Mouse (Mus musculus) fat pad, adult 2 months (tissue): ENCODE results near the gene Coa7.

Experiments
- DNase-seq: peaks from one replicate; pipeline ENCODE4 v3.0.0-alpha.2; 2011; ENCODE audit warnings: low read depth, low spot score; ENCODE audit errors: extremely low read depth

Gene Coa7

DNA sequence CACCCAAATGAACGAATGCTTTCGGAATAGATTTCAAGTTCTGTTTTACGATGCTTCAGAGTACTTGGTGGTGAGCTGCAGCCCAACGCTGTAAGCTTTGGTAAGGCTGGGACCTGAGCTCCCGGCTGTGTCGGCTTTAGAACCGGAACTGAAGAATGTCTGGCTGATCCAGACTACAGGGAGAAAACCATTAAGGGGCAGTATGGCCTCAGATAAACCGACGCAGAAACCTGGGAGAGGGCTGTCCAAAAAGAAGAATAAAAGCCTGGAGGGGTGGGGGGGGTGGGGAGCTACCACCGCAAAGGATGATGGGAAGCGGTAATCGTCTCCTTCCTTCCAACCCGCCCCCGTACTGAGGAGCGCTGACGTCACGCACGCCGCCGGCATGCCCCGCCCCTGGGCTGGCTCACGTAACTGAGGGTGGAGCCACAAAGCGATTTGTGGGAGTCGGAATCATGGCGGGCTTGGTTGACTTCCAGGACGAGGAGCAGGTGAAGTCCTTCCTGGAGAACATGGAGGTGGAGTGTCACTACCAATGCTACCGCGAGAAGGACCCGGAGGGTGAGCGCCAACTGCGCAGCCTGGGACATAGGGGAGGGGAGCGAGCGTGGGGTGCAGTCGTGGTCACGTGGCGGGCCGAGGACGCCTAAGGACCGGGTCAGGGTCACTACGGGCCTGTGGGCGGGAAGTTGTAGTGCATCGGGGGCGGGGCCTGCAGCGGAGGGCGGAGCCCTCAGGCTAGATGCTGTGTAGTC, at the start of gene Coa7:
Gene Coa7 (plus strand): TSS at position 411 of the 755 bp plus-strand sequence.
- peak; percentile 72 for DNase-seq

GRCm38 (mm10) chr4:108300266-108300665, 27.7 kb upstream of the Coa7 start:
- no peak for DNase-seq

- DNase-seq: peak; percentile 28
These were observed 27.1 kb upstream of the Coa7 start, which contains the start of gene Zyg11b for GRCm38 (mm10) chr4:108300670-108301373. Zyg11b (minus strand) TSS chr4:108301096.

- DNase-seq: peak; percentile 69
These were observed 25.5 kb upstream of the Coa7 start for GRCm38 (mm10) chr4:108302296-108302890.

DNA sequence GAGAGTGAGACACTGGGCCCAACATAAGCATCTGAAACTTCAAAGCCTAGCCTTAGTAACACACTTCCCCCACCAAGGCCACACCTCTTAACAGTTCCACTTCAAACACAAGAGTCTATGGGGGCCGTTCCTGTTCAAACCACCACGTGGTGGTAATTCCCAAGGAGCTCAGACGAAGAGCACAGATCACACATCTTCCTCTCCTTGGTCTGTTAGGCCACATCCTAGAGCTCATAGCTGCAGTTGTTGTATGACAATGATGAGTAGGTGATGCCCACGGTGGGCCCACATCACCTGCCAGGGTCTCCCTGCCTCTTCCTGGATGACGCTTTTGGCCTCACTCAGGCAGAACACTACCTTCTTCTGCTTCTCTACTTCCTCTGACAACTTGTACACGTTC, 17.2 kb upstream of the Coa7 start:
- no peak for DNase-seq

DNA sequence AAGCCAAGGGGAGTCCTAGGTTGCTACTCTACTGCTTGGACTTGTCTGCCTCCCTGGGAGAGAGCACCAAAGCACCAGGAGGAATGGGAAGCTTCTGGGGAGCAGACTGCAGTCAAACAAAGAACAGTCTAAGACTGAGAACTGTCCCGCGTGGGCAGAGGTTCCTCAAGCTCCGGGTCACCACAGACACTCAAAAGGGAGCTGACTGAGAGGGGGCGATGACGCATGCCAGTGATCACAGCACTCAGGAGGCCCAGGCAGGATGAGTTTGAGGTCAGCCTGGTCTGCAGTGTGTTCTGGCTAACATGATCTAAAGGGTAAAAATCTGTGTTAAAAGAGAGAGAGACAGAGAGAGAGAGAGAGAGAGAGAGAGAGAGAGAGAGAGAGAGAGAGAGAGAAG, 13.9 kb upstream of the Coa7 start:
- no peak for DNase-seq

- no peak for DNase-seq
These were observed 10.0 kb upstream of the Coa7 start for GRCm38 (mm10) chr4:108317656-108318605.

DNA sequence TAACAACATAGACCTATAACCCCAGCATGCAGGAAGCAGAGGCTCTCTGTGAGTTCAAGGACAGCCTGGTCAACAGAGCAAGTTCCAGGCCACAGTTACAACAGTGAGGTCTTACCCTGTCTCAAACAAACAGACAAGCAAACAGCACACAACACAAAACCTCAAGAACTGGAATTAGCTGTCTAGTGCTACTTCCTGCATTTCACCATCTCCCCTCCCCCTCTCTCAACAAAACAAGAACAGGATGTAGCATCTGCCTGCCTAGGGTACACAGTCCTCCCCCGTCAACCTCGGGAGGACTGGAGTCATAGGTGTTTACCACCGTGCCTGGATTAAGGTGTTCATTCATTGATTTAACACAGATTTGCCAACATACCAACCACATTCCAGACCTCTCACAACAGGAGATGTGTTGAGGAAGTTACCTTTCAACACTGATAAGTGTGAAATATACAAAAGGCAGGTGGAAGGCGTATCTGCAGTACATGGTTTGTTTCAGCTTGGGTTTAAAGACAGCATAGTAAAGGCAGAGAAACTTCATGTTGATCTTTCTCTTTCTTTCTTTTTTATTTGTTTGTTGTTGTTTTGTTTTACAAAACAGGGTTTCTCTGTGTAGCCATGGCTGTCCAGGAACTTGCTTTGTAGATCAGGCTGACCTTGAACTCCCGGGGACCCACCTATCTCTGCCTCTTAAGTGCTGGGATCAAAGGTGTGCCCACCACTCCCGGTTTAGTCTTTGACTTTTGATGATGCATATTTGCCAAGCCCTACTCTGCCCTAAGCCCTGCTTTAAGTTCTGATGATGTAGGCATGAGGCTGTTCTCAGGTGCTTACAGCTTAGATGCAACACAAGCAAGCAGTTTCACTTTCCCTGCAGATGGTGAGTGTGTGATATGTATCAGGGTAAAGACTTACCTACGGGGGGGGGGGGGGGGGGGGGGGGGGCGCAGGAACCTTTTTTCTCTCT, 9.0 kb upstream of the Coa7 start:
- no peak for DNase-seq

DNA sequence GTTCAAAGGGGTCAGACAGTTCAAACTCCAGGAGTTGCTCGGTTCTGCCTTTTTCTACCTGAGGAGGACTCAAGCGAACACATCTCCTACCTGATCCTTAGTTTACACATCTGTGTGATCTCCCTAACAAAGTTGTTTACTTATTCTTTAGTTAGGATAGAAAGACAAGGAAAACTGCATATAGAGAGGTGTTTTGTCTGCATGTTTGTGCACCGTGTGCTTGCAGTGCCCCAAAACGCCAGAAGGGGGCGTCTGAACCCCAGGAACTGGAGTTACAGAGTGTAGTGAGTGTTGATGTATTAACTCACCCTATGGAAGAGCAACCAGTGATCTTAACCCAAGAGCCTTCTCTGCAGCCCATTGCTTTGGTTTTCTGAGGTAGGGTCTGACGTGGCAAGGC, 8.2 kb upstream of the Coa7 start:
- DNase-seq: no peak

DNA sequence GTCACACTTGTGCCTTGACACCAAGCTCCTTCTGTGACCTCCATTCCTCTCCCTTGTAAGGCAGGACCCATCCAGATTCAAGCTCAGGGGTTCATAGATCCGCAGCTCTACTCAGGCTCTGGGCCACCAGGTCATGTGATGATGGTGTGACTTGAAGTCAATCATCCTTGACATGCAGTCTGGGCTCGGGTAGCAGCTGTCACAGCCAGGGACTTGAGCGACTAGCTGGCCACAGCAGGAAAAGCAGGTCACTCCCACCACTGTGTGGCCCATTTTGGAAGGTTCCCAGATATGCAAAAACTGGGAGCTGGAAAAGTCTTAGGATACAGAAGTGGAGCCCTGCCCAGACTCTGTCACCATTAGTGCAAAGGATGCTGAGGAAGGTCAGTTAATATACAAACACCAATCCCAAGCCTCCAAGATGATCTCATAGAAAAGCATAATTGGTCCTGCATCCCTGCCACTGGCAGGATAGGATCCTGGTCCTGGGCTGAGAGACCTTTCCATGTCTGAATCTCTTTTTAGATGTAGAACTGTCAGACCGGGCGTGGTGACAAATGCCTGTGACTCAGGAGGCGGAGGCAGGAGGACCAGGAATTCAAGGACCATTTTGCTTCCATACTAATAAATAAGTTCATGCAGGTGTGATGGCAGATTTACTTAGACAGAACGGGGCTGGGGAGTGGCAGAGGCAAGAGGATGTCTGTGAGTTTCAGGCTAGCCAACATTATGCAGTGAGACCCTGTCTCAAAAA, 7.1 kb upstream of the Coa7 start:
- DNase-seq: no peak

DNA sequence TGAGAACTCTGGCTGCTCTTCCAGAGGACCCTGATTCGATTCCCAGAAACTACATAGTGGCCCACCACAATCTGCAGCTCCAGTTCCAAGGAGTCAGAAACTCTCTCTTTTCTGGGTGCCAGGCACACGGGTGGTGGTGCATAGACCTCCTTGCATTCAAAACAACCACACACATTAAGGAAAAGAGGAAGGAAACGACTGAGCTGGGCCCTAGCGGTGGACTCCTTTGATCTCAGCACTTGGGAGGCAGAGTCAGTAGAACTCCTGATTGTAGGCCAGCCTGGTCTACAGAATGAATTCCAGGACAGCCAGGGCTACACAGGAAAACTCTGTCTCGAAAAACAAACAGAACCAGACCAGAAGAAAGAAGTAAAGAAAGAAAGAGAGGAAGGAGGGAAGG, 4.4 kb upstream of the Coa7 start:
- no peak for DNase-seq

GRCm38 (mm10) chr4:108327071-108327579, 815 bp upstream of the Coa7 start:
- no peak for DNase-seq

- no peak for DNase-seq
These were observed 1.9 kb downstream of the Coa7 start for GRCm38 (mm10) chr4:108329840-108330239.

DNA sequence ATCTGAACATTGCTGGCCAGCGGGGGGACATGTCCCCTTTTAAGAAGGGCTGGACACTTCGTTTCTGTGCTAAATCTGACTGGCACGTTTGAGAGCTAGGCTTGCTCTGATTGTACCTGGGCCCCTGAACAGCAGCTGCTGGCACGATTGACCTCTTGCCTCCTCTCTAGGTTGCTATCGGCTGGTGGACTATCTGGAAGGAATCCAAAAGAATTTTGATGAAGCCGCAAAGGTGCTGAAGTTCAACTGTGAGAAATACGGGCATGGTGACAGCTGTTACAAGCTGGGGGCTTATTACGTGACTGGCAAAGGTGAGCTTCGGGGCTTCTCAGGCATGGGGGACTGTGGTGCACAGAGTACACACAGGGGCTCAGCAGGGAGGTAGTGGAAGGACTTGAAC, 4.1 kb downstream of the Coa7 start:
- DNase-seq: no peak

GRCm38 (mm10) chr4:108335413-108335812, 7.5 kb downstream of the Coa7 start:
- no peak for DNase-seq

DNA sequence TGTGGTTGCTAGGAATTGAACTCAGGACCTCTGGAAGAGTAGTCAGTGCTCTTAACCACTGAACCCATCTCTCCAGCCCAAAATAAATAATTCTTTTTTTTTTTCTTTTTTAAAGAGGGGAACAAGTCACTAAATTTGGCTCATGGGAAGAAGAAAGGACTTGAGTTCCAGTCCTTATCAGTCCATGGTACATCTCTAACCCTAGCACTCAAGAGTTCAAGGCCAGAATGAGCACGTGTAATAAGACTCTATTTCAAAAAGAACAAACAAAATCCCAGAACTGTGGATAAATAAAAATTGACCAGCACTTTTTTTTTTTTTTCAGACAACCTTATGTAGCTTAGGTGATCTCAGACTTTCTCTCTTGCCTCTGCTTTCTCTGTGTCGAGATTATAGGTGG, 8.8 kb downstream of the Coa7 start:
- DNase-seq: no peak

DNA sequence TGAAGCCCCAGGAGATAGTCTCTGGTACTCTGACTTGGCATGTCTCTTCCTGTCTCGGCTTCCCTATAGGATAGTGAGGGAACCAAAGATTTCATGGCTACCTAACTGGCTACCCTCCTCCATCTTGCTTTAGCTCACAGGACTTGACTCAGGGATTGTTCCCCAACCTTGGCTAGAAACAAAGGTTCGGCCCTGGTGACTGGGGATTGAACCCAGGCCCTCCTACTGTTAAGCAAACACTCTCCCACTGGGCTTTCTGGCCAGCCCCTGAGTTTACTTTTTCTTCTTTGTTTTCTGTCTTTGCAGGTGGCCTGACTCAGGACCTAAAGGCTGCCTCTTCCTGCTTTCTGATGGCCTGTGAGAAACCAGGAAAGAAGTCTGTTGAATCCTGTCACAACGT, 9.9 kb downstream of the Coa7 start:
- DNase-seq: no peak

GRCm38 (mm10) chr4:108338321-108338733, 10.4 kb downstream of the Coa7 start:
- DNase-seq: no peak

DNA sequence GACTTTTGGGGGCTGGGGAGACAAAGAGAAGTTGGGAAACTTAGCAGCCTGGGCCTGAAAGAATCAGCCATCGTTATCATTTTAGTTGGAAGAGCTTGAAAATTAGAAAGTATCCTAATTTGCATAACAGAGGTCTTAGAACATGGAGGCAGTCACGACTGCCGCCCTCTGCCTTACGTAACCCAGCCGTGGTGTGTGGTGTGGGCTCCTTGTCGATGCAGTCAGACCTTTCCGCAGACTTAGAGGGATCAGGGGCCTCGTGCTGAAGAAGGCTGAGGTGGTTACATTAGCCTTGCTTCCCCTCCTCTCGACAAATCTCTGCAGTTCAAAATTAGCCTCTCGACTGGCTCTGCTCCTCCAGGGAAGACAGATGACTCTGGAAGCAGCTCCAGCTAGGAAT, 10.9 kb downstream of the Coa7 start:
- no peak for DNase-seq
